Mouse (Mus musculus) retina, adult 2 months (tissue): ENCODE measurements around the gene Cdr2.
"Not testable (repeated sequence)": the region's sequence is repeated elsewhere in the genome, so short reads cannot be mapped to it uniquely, and the experiment has no call there.

Experiments used
- DNase-seq: peaks from one replicate; pipeline ENCODE4 v3.0.0-alpha.2; 2012; ENCODE audit warnings: low read depth, low spot score

Cdr2 gene

GRCm38 (mm10) chr7:120972471-120972870, 9.6 kb downstream of the Cdr2 start:
- not testable (repeated sequence) for DNase-seq

GRCm38 (mm10) chr7:120970112-120970511, 12.0 kb downstream of the Cdr2 start:
- DNase-seq: no peak

GRCm38 (mm10) chr7:120969221-120969620, 12.9 kb downstream of the Cdr2 start:
- DNase-seq: no peak

GRCm38 (mm10) chr7:120963126-120963525, 19.0 kb downstream of the Cdr2 start:
- no peak for DNase-seq

- no peak for DNase-seq
Measured at GRCm38 (mm10) chr7:120961893-120962292, 20.2 kb downstream of the Cdr2 start.

- DNase-seq: no peak
Measured at GRCm38 (mm10) chr7:120960601-120961000, 21.5 kb downstream of the Cdr2 start.

- peak; percentile 84 for DNase-seq
Measured at GRCm38 (mm10) chr7:120960116-120960515, 22.0 kb downstream of the Cdr2 start.

- not testable (repeated sequence) for DNase-seq
Measured at GRCm38 (mm10) chr7:120953591-120953990, 28.5 kb downstream of the Cdr2 start.

GRCm38 (mm10) chr7:120943936-120944509, 38.1 kb downstream of the Cdr2 start:
- DNase-seq: no peak

GRCm38 (mm10) chr7:120942506-120942905, 39.6 kb downstream of the Cdr2 start:
- no peak for DNase-seq

GRCm38 (mm10) chr7:120941214-120941613, 40.9 kb downstream of the Cdr2 start:
- DNase-seq: no peak

GRCm38 (mm10) chr7:120940343-120940742, 41.8 kb downstream of the Cdr2 start:
- DNase-seq: no peak

- DNase-seq: no peak
Measured at GRCm38 (mm10) chr7:120938206-120938605, 43.9 kb downstream of the Cdr2 start.

- no peak for DNase-seq
Measured at GRCm38 (mm10) chr7:120936522-120936921, 45.6 kb downstream of the Cdr2 start.

GRCm38 (mm10) chr7:120934716-120935115, 47.4 kb downstream of the Cdr2 start:
- peak; percentile 76 for DNase-seq

GRCm38 (mm10) chr7:120933680-120934195, 48.4 kb downstream of the Cdr2 start:
- no peak for DNase-seq

GRCm38 (mm10) chr7:120933110-120933509, 49.0 kb downstream of the Cdr2 start:
- no peak for DNase-seq

GRCm38 (mm10) chr7:120918526-120918962, 63.6 kb downstream of the Cdr2 start:
- peak; percentile 51 for DNase-seq

GRCm38 (mm10) chr7:120917592-120918461, 64.3 kb downstream of the Cdr2 start, which contains the start of gene Polr3e:
Gene Polr3e (plus strand): TSS chr7:120917744.
- DNase-seq: peak; percentile 87

GRCm38 (mm10) chr7:120917279-120917591, 64.9 kb downstream of the Cdr2 start:
- peak; percentile 28 for DNase-seq

GRCm38 (mm10) chr7:120916262-120916875, 65.7 kb downstream of the Cdr2 start:
- DNase-seq: no peak

GRCm38 (mm10) chr7:120913332-120913731, 68.8 kb downstream of the Cdr2 start:
- DNase-seq: no peak
